Mouse (Mus musculus): ENCODE results near the gene Rasal2. TPM values are rescaled to one million over a fixed set of nuclear protein-coding genes. Genes with fewer than 3 reads are reported as not detected.

Gene Rasal2
- polyA plus RNA-seq, 1 experiment from 2014 or later: 8.6 TPM

GRCm38 (mm10) chr1:157232372-157232771, 180.0 kb downstream of the Rasal2 start:
- no peaks in the 10 kb centered on the region for H3K9me3 ChIP-seq (ENCODE audit: control insufficient read depth, low read length)
- no peaks in the 10 kb centered on the region for H3K4me1 ChIP-seq (replicated peaks; ENCODE audit: control insufficient read depth, insufficient read depth)
- no peaks in the 10 kb centered on the region for H3K36me3 ChIP-seq (ENCODE audit: control insufficient read depth, insufficient read depth, low read length)
- no peak for DNase-seq (ENCODE audit: low spot score)
- TF ChIP-seq EP300 (optimal IDR thresholded peaks at IDR 0.05) (no peak), CTCF (IDR thresholded peaks at IDR 0.05; ENCODE audit: low read depth) (no peak)
- 61% methylated on average over 4 of the region's 4 CpGs for WGBS
- H3K4me3 ChIP-seq (ENCODE audit: low read depth, low read length): no peak overlapping the region
- H3K9ac ChIP-seq (ENCODE audit: low read length): no peak overlapping the region
- H3K27ac ChIP-seq (replicated peaks): no peak overlapping the region
- H3K27me3 ChIP-seq (ENCODE audit: control insufficient read depth, insufficient read depth, low read length): no peaks in the 10 kb centered on the region
- no peak overlapping the region for H3K4me2 ChIP-seq (replicated peaks; ENCODE audit: low read depth)
- ATAC-seq (ENCODE audit: low FRiP score, low TSS enrichment): no peak

- ATAC-seq (ENCODE audit: low FRiP score, low TSS enrichment): no peak
- H3K9ac ChIP-seq (ENCODE audit: low read length): no peak overlapping the region
- DNase-seq (ENCODE audit: low spot score): no peak
- H3K9me3 ChIP-seq (ENCODE audit: control insufficient read depth, low read length): no peaks in the 10 kb centered on the region
- 19% methylated on average over 8 of the region's 8 CpGs for WGBS
- H3K36me3 ChIP-seq (ENCODE audit: control insufficient read depth, insufficient read depth, low read length): no peaks in the 10 kb centered on the region
- H3K4me1 ChIP-seq (replicated peaks; ENCODE audit: control insufficient read depth, insufficient read depth): no peaks in the 10 kb centered on the region
- H3K27ac ChIP-seq (replicated peaks): no peak overlapping the region
- H3K27me3 ChIP-seq (ENCODE audit: control insufficient read depth, insufficient read depth, low read length): no peaks in the 10 kb centered on the region
- no peak overlapping the region for H3K4me3 ChIP-seq (ENCODE audit: low read depth, low read length)
- TF ChIP-seq CTCF (IDR thresholded peaks at IDR 0.05; ENCODE audit: low read depth): no peak
- TF ChIP-seq EP300 (optimal IDR thresholded peaks at IDR 0.05): no peak
- no peak overlapping the region for H3K4me2 ChIP-seq (replicated peaks; ENCODE audit: low read depth)
These were observed 181.4 kb downstream of the Rasal2 start for GRCm38 (mm10) chr1:157231016-157231415.

GRCm38 (mm10) chr1:157230386-157230785, 182.0 kb downstream of the Rasal2 start:
- DNase-seq (ENCODE audit: low spot score) (no peak), ATAC-seq (ENCODE audit: low FRiP score, low TSS enrichment) (no peak)
- no peak for TF ChIP-seq CTCF (IDR thresholded peaks at IDR 0.05; ENCODE audit: low read depth)
- TF ChIP-seq EP300 (optimal IDR thresholded peaks at IDR 0.05): no peak
- no peak overlapping the region for H3K9ac ChIP-seq (ENCODE audit: low read length)
- no peaks in the 10 kb centered on the region for H3K36me3 ChIP-seq (ENCODE audit: control insufficient read depth, insufficient read depth, low read length)
- 62% methylated on average over 2 of the region's 2 CpGs for WGBS
- no peaks in the 10 kb centered on the region for H3K9me3 ChIP-seq (ENCODE audit: control insufficient read depth, low read length)
- H3K27me3 ChIP-seq (ENCODE audit: control insufficient read depth, insufficient read depth, low read length): no peaks in the 10 kb centered on the region
- no peak overlapping the region for H3K27ac ChIP-seq (replicated peaks)
- H3K4me3 ChIP-seq (ENCODE audit: low read depth, low read length): no peak overlapping the region
- H3K4me2 ChIP-seq (replicated peaks; ENCODE audit: low read depth): no peak overlapping the region
- no peaks in the 10 kb centered on the region for H3K4me1 ChIP-seq (replicated peaks; ENCODE audit: control insufficient read depth, insufficient read depth)

- no peaks in the 10 kb centered on the region for H3K9me3 ChIP-seq (ENCODE audit: control insufficient read depth, low read length)
- no peaks in the 10 kb centered on the region for H3K4me1 ChIP-seq (replicated peaks; ENCODE audit: control insufficient read depth, insufficient read depth)
- no peak overlapping the region for H3K4me2 ChIP-seq (replicated peaks; ENCODE audit: low read depth)
- no peak for DNase-seq (ENCODE audit: low spot score)
- no peaks in the 10 kb centered on the region for H3K36me3 ChIP-seq (ENCODE audit: control insufficient read depth, insufficient read depth, low read length)
- no peak for TF ChIP-seq EP300 (optimal IDR thresholded peaks at IDR 0.05)
- TF ChIP-seq CTCF (IDR thresholded peaks at IDR 0.05; ENCODE audit: low read depth): no peak
- 93% methylated on average over 6 of the region's 6 CpGs for WGBS
- H3K27me3 ChIP-seq (ENCODE audit: control insufficient read depth, insufficient read depth, low read length): no peaks in the 10 kb centered on the region
- no peak overlapping the region for H3K4me3 ChIP-seq (ENCODE audit: low read depth, low read length)
- no peak overlapping the region for H3K27ac ChIP-seq (replicated peaks)
- no peak overlapping the region for H3K9ac ChIP-seq (ENCODE audit: low read length)
- no peak for ATAC-seq (ENCODE audit: low FRiP score, low TSS enrichment)
These were observed 187.4 kb downstream of the Rasal2 start for GRCm38 (mm10) chr1:157225013-157225412.

GRCm38 (mm10) chr1:157220910-157221309, 191.5 kb downstream of the Rasal2 start:
- WGBS: 81% methylated on average over 3 of the region's 3 CpGs
- Histone ChIP-seq H3K4me3 (ENCODE audit: low read depth, low read length) (no peak overlapping the region), H3K4me1 (replicated peaks; ENCODE audit: control insufficient read depth, insufficient read depth) (no peaks in the 10 kb centered on the region), H3K27ac (replicated peaks) (no peak overlapping the region), H3K36me3 (ENCODE audit: control insufficient read depth, insufficient read depth, low read length) (no peaks in the 10 kb centered on the region), H3K9me3 (ENCODE audit: control insufficient read depth, low read length) (no peaks in the 10 kb centered on the region), H3K27me3 (ENCODE audit: control insufficient read depth, insufficient read depth, low read length) (no peaks in the 10 kb centered on the region), H3K4me2 (replicated peaks; ENCODE audit: low read depth) (no peak overlapping the region), H3K9ac (ENCODE audit: low read length) (no peak overlapping the region)
- TF ChIP-seq EP300 (optimal IDR thresholded peaks at IDR 0.05) (no peak), CTCF (IDR thresholded peaks at IDR 0.05; ENCODE audit: low read depth) (no peak)
- no peak for ATAC-seq (ENCODE audit: low FRiP score, low TSS enrichment)
- no peak for DNase-seq (ENCODE audit: low spot score)

GRCm38 (mm10) chr1:157220466-157220865, 191.9 kb downstream of the Rasal2 start:
- TF ChIP-seq EP300 (optimal IDR thresholded peaks at IDR 0.05) (no peak), CTCF (IDR thresholded peaks at IDR 0.05; ENCODE audit: low read depth) (no peak)

More at GRCm38 (mm10) chr1:157220466-157220865, 191.9 kb downstream of the Rasal2 start:
- H3K27ac ChIP-seq (replicated peaks): no peak overlapping the region
- DNase-seq (ENCODE audit: low spot score) (no peak), ATAC-seq (ENCODE audit: low FRiP score, low TSS enrichment) (no peak)
- no peaks in the 10 kb centered on the region for H3K27me3 ChIP-seq (ENCODE audit: control insufficient read depth, insufficient read depth, low read length)
- no peak overlapping the region for H3K4me2 ChIP-seq (replicated peaks; ENCODE audit: low read depth)
- H3K9me3 ChIP-seq (ENCODE audit: control insufficient read depth, low read length): no peaks in the 10 kb centered on the region
- no peaks in the 10 kb centered on the region for H3K4me1 ChIP-seq (replicated peaks; ENCODE audit: control insufficient read depth, insufficient read depth)
- no peaks in the 10 kb centered on the region for H3K36me3 ChIP-seq (ENCODE audit: control insufficient read depth, insufficient read depth, low read length)
- no peak overlapping the region for H3K9ac ChIP-seq (ENCODE audit: low read length)
- no peak overlapping the region for H3K4me3 ChIP-seq (ENCODE audit: low read depth, low read length)
- WGBS: 94% methylated on average over 1 of the region's 1 CpGs

Measured in stomach, postnatal 0 days (tissue).